Mouse (Mus musculus): ENCODE results near the gene Unk. TPM values are rescaled to one million over a fixed set of nuclear protein-coding genes. Genes with fewer than 3 reads are reported as not detected.

The Unk gene
- total RNA-seq, 2 experiments from 2014 or later: 20.6 to 23.1 TPM

- no peak for DNase-seq (ENCODE audit: low spot score in 2 of 2)
Observed at GRCm38 (mm10) chr11:116105065-116105464, 74.9 kb downstream of the Unk start.

GRCm38 (mm10) chr11:116106154-116106962 is 76.2 kb downstream of the Unk start:
- DNase-seq (ENCODE audit: low spot score in 2 of 2): no peak

GRCm38 (mm10) chr11:116106963-116107776 is 77.0 kb downstream of the Unk start:
- no peak for DNase-seq (ENCODE audit: low spot score in 2 of 2)

GRCm38 (mm10) chr11:116107777-116108285 is 77.7 kb downstream of the Unk start:
- no peak for DNase-seq (ENCODE audit: low spot score in 2 of 2)

- no peak for DNase-seq (ENCODE audit: low spot score in 2 of 2)
Observed at GRCm38 (mm10) chr11:116108464-116109137, 78.5 kb downstream of the Unk start.

GRCm38 (mm10) chr11:116109441-116110081 is 79.4 kb downstream of the Unk start:
- DNase-seq (ENCODE audit: low spot score in 2 of 2): no peak

- DNase-seq (ENCODE audit: low spot score in 2 of 2): no peak
Observed at GRCm38 (mm10) chr11:116110131-116110530, 80.0 kb downstream of the Unk start.

- no peak for DNase-seq (ENCODE audit: low spot score in 2 of 2)
Observed at GRCm38 (mm10) chr11:116110540-116110939, 80.4 kb downstream of the Unk start.

Other genes starting within 250 kb of the Unk start
- 10 to 100 TPM; 19.4 to 19.9 TPM for gene Caskin2, start 216.7 kb upstream of the Unk start, total RNA-seq (2021)
- 10 to 100 TPM; 11.1 to 11.4 TPM for gene Tsen54, start 215.6 kb upstream of the Unk start, total RNA-seq (2021)
- gene Llgl2, start 206.3 kb upstream of the Unk start, total RNA-seq (2021): 1 to 10 TPM; 2.5 to 3.0 TPM
- gene Myo15b, start 171.9 kb upstream of the Unk start, total RNA-seq (2021): under 1 TPM; 0.15 to 0.57 TPM
- under 1 TPM; 0.46 to 0.74 TPM for gene Smim5, start 130.4 kb upstream of the Unk start, total RNA-seq (2021)
- not detected for gene Smim6, start 118.3 kb upstream of the Unk start, total RNA-seq (2021)
- 10 to 100 TPM; 51.3 to 56.7 TPM for gene Sap30bp, start 97.0 kb upstream of the Unk start, total RNA-seq (2021)
- gene Recql5, start 96.8 kb upstream of the Unk start, total RNA-seq (2021): 10 to 100 TPM; 28.6 to 29.4 TPM
- 1 to 10 TPM; 7.9 to 8.7 TPM for gene Itgb4, start 55.6 kb upstream of the Unk start, total RNA-seq (2021)
- gene Galk1, start 17.6 kb upstream of the Unk start, total RNA-seq (2021): 10 to 100 TPM; 11.7 to 14.1 TPM
- 100 to 1,000 TPM; 267 to 281 TPM for gene H3f3b, start 2.4 kb upstream of the Unk start, total RNA-seq (2021)
- gene Unc13d, start 47.6 kb downstream of the Unk start, total RNA-seq (2021): 1 to 10 TPM; 1.6 to 3.0 TPM
- gene Wbp2, start 56.7 kb downstream of the Unk start, total RNA-seq (2021): 100 to 1,000 TPM; 450 to 480 TPM
- gene Trim47, start 96.9 kb downstream of the Unk start, total RNA-seq (2021): 1 to 10 TPM; 4.8 to 6.2 TPM
- 1 to 10 TPM; 6.7 to 8.3 TPM for gene Trim65, start 100.8 kb downstream of the Unk start, total RNA-seq (2021)
- 10 to 100 TPM; 60.2 to 61.2 TPM for gene Mrpl38, start 108.5 kb downstream of the Unk start, total RNA-seq (2021)
- 10 to 100 TPM; 82.3 to 83.6 TPM for gene Fbf1, start 137.8 kb downstream of the Unk start, total RNA-seq (2021)
- 10 to 100 TPM; 33.7 to 39.8 TPM for gene Ten1, start 168.5 kb downstream of the Unk start, total RNA-seq (2021)
- 100 to 1,000 TPM; 125 TPM for gene Acox1, start 168.7 kb downstream of the Unk start, total RNA-seq (2021)
- under 1 TPM; 0.61 to 0.74 TPM for gene Evpl, start 207.8 kb downstream of the Unk start, total RNA-seq (2021)
- 10 to 100 TPM; 69.4 to 71.3 TPM for gene Srp68, start 243.9 kb downstream of the Unk start, total RNA-seq (2021)

Data from layer of hippocampus, adult 18-20 months (tissue).